Mouse (Mus musculus): ENCODE data around the gene Tssk6.

- TF ChIP-seq CTCF (IDR thresholded peaks at IDR 0.05; ENCODE audit: borderline replicate concordance, control insufficient read depth, extremely low read depth, insufficient read depth, low read length, poor library complexity) (no peak), POLR2A (IDR thresholded peaks at IDR 0.05; ENCODE audit: control insufficient read depth, extremely low read depth, insufficient read depth, low read length, poor library complexity) (no peak)
These were observed 25.9 kb upstream of the Tssk6 start for GRCm38 (mm10) chr8:69876097-69876496.
